Mouse (Mus musculus): ENCODE results near the gene Gtf3a. TPM values are rescaled to one million over a fixed set of nuclear protein-coding genes. Genes with fewer than 3 reads are reported as not detected.

Gtf3a gene
- polyA plus RNA-seq, 1 experiment from 2014 or later, result 99.7 TPM

DNA sequence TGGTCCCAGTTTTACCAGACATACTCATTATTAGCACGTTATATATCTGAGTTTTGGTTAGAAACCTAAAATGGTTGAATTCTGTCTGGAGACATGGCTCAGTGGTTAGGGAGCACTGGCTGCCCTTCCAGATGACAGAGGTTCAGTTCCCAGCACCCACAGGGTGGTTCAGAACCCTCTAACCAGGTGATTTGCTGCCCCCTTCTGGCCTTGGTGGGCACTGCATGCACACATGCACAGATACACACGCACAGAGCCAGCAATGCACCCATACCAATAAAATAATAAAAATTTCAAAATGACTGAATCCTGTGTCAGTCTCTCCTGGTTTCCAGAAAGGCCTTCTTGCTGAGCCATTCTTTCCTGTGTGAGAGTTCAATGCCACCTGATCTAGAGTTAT, 3.9 kb upstream of the Gtf3a start:
- 92% methylated on average over 2 of the region's 2 CpGs for WGBS
- ATAC-seq (no peak), DNase-seq (ENCODE audit: low spot score) (no peak)
- peaks cover 5% of the 10 kb centered on the region; the same call in 1 of the 2 replicates for H3K4me1 ChIP-seq (ENCODE audit: control insufficient read depth, insufficient read depth, low read length)
- H3K4me2 ChIP-seq (ENCODE audit: low read length), result no peak overlapping the region
- H3K27ac ChIP-seq (ENCODE audit: low read depth, low read length), result no peak overlapping the region
- H3K4me3 ChIP-seq (ENCODE audit: low read depth, low read length), result no peak overlapping the region
- no peak overlapping the region for H3K9ac ChIP-seq (ENCODE audit: low read length)
- no peaks in the 10 kb centered on the region for H3K27me3 ChIP-seq (replicated peaks; ENCODE audit: control insufficient read depth, insufficient read depth, low read length)
- no peaks in the 10 kb centered on the region for H3K36me3 ChIP-seq (ENCODE audit: control insufficient read depth, insufficient read depth, low read length)
- no peaks in the 10 kb centered on the region for H3K9me3 ChIP-seq (replicated peaks; ENCODE audit: control insufficient read depth, low read length)

DNA sequence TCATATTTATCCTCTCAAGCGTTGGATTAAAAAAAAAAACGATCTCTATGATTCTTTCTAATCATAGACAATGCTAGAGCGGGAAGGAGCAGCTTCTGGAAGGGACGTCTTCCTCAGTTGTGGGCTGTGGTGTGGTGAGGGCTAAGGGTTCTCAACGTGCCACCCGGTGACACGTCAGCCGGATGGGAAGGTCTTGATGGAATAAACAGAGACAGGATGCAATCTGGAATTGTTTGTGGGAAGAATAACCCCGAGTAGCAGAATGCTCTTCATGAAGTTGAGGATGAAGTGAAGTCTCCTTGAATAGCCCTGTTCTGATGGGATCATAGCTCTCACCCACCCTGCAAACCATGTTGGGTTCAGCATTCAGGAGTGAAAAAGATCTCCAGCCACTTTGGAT, 1.8 kb upstream of the Gtf3a start:
- no peak overlapping the region for H3K4me2 ChIP-seq (ENCODE audit: low read length)
- ATAC-seq (no peak), DNase-seq (ENCODE audit: low spot score) (no peak)
- H3K4me3 ChIP-seq (ENCODE audit: low read depth, low read length), result no peak overlapping the region
- peaks cover 13% of the 10 kb centered on the region for H3K36me3 ChIP-seq (ENCODE audit: control insufficient read depth, insufficient read depth, low read length)
- H3K27ac ChIP-seq (ENCODE audit: low read depth, low read length), result no peak overlapping the region
- no peaks in the 10 kb centered on the region for H3K9me3 ChIP-seq (replicated peaks; ENCODE audit: control insufficient read depth, low read length)
- no peak overlapping the region for H3K9ac ChIP-seq (ENCODE audit: low read length)
- H3K27me3 ChIP-seq (replicated peaks; ENCODE audit: control insufficient read depth, insufficient read depth, low read length), result no peaks in the 10 kb centered on the region
- H3K4me1 ChIP-seq (ENCODE audit: control insufficient read depth, insufficient read depth, low read length), result peaks cover 6% of the 10 kb centered on the region; the same call in 1 of the 2 replicates
- 92% methylated on average over 9 of the region's 9 CpGs for WGBS

DNA sequence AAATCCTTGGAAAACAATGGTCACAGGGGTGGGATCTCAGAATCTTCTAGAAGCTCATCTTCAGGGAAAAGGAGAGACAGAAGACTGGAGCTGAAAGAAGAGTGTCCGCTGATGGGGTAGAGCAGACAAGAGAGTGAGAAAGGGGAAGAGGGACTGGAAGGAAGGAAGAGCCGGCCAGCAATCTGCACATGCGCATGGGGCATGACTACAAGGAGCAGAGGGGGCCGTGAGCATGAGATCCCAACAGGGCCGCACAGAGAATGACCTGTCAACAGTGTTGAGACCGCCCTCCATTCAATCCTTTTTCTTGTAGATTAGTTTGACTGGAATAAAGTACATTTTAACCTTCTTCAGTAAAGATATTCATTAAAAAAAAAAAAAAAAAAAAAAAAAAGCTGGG, 960 bp upstream of the Gtf3a start:
- Histone ChIP-seq H3K4me3 (ENCODE audit: low read depth, low read length) (no peak overlapping the region), H3K9ac (ENCODE audit: low read length) (no peak overlapping the region), H3K4me2 (ENCODE audit: low read length) (no peak overlapping the region), H3K9me3 (replicated peaks; ENCODE audit: control insufficient read depth, low read length) (no peaks in the 10 kb centered on the region), H3K27me3 (replicated peaks; ENCODE audit: control insufficient read depth, insufficient read depth, low read length) (no peaks in the 10 kb centered on the region), H3K4me1 (ENCODE audit: control insufficient read depth, insufficient read depth, low read length) (peaks cover 6% of the 10 kb centered on the region; the same call in 1 of the 2 replicates), H3K27ac (ENCODE audit: low read depth, low read length) (no peak overlapping the region), H3K36me3 (ENCODE audit: control insufficient read depth, insufficient read depth, low read length) (peaks cover 21% of the 10 kb centered on the region)
- ATAC-seq (no peak), DNase-seq (ENCODE audit: low spot score) (no peak)
- 97% methylated on average over 6 of the region's 6 CpGs for WGBS

DNA sequence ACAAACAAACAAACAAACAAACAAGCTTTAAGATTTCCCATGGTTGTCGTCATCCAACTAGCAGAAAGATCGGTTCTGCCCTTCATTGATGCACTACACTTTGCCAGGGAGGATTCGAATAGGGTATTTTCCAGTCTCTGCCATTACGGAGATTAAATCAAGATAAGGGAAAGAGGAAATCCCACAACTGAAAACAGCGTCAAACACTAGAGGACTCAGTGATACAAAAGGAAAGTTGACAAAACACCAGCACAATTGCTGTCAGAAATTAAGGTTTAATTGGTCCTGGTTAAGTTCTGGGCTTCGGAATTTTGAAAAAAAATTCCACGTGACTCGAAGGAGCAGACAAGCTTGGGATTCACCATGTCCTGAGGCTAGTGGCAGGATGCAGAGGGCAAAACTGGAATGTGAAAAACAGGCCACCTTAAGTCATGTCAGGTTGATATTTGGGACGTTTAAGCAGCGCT, 383 bp upstream of the Gtf3a start:
- peaks cover 27% of the 10 kb centered on the region for H3K36me3 ChIP-seq (ENCODE audit: control insufficient read depth, insufficient read depth, low read length)
- H3K4me1 ChIP-seq (ENCODE audit: control insufficient read depth, insufficient read depth, low read length), result peaks cover 6% of the 10 kb centered on the region; the same call in 1 of the 2 replicates
- peak overlapping the region; percentile 75 for H3K4me3 ChIP-seq (ENCODE audit: low read depth, low read length)
- peak overlapping the region; percentile 94 for H3K4me2 ChIP-seq (ENCODE audit: low read length)
- H3K27ac ChIP-seq (ENCODE audit: low read depth, low read length), result no peak overlapping the region
- H3K9me3 ChIP-seq (replicated peaks; ENCODE audit: control insufficient read depth, low read length), result no peaks in the 10 kb centered on the region
- no peaks in the 10 kb centered on the region for H3K27me3 ChIP-seq (replicated peaks; ENCODE audit: control insufficient read depth, insufficient read depth, low read length)
- ATAC-seq (peak; percentile 9; the same call in 1 of the 2 replicates), DNase-seq (ENCODE audit: low spot score) (no peak)
- WGBS, result 25% methylated on average over 10 of the region's 10 CpGs
- peak overlapping the region; percentile 91 for H3K9ac ChIP-seq (ENCODE audit: low read length)

DNA sequence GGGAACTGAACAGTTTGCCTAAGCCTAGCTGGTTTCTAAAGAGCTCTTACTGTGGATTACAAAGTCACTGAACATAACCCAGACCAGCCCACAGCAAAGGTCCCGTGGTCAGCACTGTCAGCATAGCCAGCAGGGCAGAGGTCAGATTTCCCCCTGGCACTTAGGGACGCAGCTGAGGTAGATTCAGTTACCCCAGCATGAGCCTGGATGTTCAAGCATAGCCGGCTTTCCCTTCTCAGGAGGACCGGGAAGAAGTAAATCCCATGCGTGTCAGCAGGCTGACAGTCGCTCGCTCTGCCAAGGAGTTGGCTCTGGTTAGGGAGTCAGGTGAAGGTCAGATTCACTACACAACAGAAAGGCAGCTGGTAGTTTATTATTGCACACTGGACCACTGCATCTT, 6.1 kb downstream of the Gtf3a start:
- Histone ChIP-seq H3K9me3 (replicated peaks; ENCODE audit: control insufficient read depth, low read length) (no peaks in the 10 kb centered on the region), H3K4me3 (ENCODE audit: low read depth, low read length) (no peak overlapping the region), H3K9ac (ENCODE audit: low read length) (no peak overlapping the region), H3K4me2 (ENCODE audit: low read length) (no peak overlapping the region), H3K4me1 (ENCODE audit: control insufficient read depth, insufficient read depth, low read length) (peaks cover 2% of the 10 kb centered on the region; the same call in 1 of the 2 replicates), H3K36me3 (ENCODE audit: control insufficient read depth, insufficient read depth, low read length) (peaks cover 87% of the 10 kb centered on the region), H3K27me3 (replicated peaks; ENCODE audit: control insufficient read depth, insufficient read depth, low read length) (no peaks in the 10 kb centered on the region), H3K27ac (ENCODE audit: low read depth, low read length) (no peak overlapping the region)
- no peak for ATAC-seq
- WGBS, result 95% methylated on average over 7 of the region's 7 CpGs
- DNase-seq (ENCODE audit: low spot score), result no peak

DNA sequence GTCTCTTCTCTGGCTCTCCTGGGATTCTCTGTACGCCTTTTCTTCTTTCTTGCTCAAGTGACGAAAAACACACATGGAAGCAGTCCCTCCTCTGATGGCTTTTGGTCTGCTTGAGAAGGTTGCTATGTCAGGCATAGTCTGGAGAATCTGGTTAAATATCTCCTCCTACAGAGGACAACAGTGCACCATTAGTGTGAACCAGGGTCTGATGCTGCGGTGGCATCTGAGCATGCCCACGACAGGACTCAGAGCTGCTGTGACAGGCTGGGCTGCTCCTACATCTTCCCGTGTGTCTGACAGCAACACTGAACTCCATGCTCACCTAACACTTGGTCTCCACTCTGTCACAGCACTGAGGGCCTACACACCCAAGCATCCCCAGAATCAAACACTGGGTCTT, 7.2 kb downstream of the Gtf3a start:
- no peaks in the 10 kb centered on the region for H3K9me3 ChIP-seq (replicated peaks; ENCODE audit: control insufficient read depth, low read length)
- H3K27me3 ChIP-seq (replicated peaks; ENCODE audit: control insufficient read depth, insufficient read depth, low read length), result no peaks in the 10 kb centered on the region
- WGBS, result 94% methylated on average over 5 of the region's 5 CpGs
- DNase-seq (ENCODE audit: low spot score) (no peak), ATAC-seq (no peak)
- no peak overlapping the region for H3K4me2 ChIP-seq (ENCODE audit: low read length)
- peaks cover 88% of the 10 kb centered on the region for H3K36me3 ChIP-seq (ENCODE audit: control insufficient read depth, insufficient read depth, low read length)
- H3K4me1 ChIP-seq (ENCODE audit: control insufficient read depth, insufficient read depth, low read length), result no peaks in the 10 kb centered on the region
- H3K27ac ChIP-seq (ENCODE audit: low read depth, low read length), result no peak overlapping the region
- no peak overlapping the region for H3K9ac ChIP-seq (ENCODE audit: low read length)
- H3K4me3 ChIP-seq (ENCODE audit: low read depth, low read length), result no peak overlapping the region

DNA sequence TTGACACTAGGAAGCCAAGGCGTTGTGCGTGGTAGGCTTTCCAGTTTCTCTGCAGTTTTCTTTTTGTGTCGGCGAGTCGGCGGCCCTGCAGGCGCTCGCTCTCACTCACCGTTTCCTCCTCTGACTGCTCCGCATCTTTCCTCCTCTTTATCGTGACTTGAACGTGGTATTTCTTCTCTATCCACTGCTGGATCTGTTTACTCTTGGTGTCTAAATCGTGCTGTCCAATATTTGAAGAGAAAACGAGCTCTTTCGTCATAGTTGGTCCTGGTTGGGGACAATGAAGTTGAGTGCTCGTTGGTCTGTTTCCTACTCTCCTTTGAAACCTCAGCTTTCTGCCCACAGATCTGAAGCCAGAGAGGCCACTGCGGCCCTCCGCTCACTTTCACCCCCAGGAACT, 8.2 kb downstream of the Gtf3a start:
- H3K27me3 ChIP-seq (replicated peaks; ENCODE audit: control insufficient read depth, insufficient read depth, low read length), result no peaks in the 10 kb centered on the region
- WGBS, result 90% methylated on average over 18 of the region's 18 CpGs
- DNase-seq (ENCODE audit: low spot score) (no peak), ATAC-seq (no peak)
- H3K4me1 ChIP-seq (ENCODE audit: control insufficient read depth, insufficient read depth, low read length), result no peaks in the 10 kb centered on the region
- H3K27ac ChIP-seq (ENCODE audit: low read depth, low read length), result no peak overlapping the region
- H3K9me3 ChIP-seq (replicated peaks; ENCODE audit: control insufficient read depth, low read length), result no peaks in the 10 kb centered on the region
- H3K36me3 ChIP-seq (ENCODE audit: control insufficient read depth, insufficient read depth, low read length), result peaks cover 77% of the 10 kb centered on the region
- no peak overlapping the region for H3K4me2 ChIP-seq (ENCODE audit: low read length)
- H3K9ac ChIP-seq (ENCODE audit: low read length), result no peak overlapping the region
- no peak overlapping the region for H3K4me3 ChIP-seq (ENCODE audit: low read depth, low read length)

DNA sequence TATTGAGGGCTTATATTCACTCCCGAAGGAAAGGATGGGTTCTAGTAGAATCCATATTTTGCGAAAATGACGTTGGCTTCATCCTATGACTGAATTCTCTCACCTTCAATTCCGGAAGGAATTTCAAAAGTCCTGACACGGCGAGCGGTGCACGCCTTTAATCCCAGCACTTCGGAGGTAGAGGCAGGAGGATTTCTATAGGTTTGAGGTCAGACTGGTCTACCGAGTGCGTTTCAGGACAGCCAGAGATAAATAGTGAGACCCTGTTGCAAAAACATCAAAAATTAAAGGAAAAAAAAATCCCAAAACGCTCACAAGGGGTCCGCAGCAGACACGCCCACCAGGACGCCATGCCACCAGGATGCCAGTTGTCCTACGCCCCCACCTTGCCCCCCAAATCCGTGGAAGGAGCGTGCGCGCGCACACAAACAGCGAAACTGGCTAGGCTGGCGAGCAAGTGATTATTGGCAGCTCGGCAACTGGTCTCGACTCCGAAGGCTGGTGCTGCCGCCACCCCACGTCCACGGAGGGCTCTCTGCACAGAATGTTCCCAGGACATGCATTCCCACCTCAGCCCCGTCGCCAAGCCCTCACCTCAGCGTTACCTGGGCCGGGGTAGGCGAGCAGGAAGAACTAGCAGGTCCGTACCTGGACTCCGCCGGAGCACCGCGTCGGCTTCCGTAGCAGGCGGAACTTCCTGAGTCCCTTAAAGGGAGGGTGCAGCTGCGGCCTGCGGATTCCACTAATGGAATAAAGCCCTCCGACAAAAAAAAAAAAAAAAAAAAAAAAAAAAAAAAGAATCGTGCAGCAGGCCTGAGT, 14.9 kb downstream of the Gtf3a start, which contains the start of gene Mtif3:
TSS of gene Mtif3 (minus strand) at position 683 of the 819 bp plus-strand sequence.
- Histone ChIP-seq H3K9me3 (replicated peaks; ENCODE audit: control insufficient read depth, low read length) (no peaks in the 10 kb centered on the region), H3K27me3 (replicated peaks; ENCODE audit: control insufficient read depth, insufficient read depth, low read length) (no peaks in the 10 kb centered on the region), H3K4me1 (ENCODE audit: control insufficient read depth, insufficient read depth, low read length) (peaks cover 4% of the 10 kb centered on the region), H3K27ac (ENCODE audit: low read depth, low read length) (no peak within 1 kb of the TSS), H3K36me3 (ENCODE audit: control insufficient read depth, insufficient read depth, low read length) (peaks cover 15% of the 10 kb centered on the region), H3K9ac (ENCODE audit: low read length) (peak within 1 kb of the TSS; percentile 85), H3K4me2 (ENCODE audit: low read length) (peak within 1 kb of the TSS; percentile 74), H3K4me3 (ENCODE audit: low read depth, low read length) (peak within 1 kb of the TSS; percentile 83)
- DNase-seq (ENCODE audit: low spot score) (peak; percentile 95), ATAC-seq (peak; percentile 91)
- WGBS, result 2% methylated on average over 46 of the region's 46 CpGs

DNA sequence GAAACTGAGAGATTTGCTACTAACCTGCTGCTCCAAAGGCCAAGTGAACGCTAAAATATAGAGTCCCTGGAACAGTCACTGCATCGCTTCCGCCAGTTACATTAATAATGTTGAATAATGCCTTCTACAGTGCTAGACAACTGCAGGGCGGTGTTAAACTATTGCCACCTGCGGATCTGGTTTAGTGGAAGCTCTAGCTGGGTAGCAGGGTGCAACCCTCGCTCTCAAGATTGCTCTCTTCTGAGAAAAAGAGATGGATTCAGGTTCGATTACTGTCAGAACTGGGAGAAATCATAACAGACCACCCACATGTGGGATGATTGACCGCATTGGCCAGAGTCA, 15.5 kb downstream of the Gtf3a start:
- 55% methylated on average over 8 of the region's 8 CpGs for WGBS
- ATAC-seq, result peak; percentile 38
- Histone ChIP-seq H3K4me2 (ENCODE audit: low read length) (peak overlapping the region; percentile 74), H3K27ac (ENCODE audit: low read depth, low read length) (no peak overlapping the region), H3K4me1 (ENCODE audit: control insufficient read depth, insufficient read depth, low read length) (peaks cover 4% of the 10 kb centered on the region), H3K27me3 (replicated peaks; ENCODE audit: control insufficient read depth, insufficient read depth, low read length) (no peaks in the 10 kb centered on the region), H3K9ac (ENCODE audit: low read length) (peak overlapping the region; percentile 85; the same call in 1 of the 2 replicates), H3K36me3 (ENCODE audit: control insufficient read depth, insufficient read depth, low read length) (peaks cover 10% of the 10 kb centered on the region), H3K4me3 (ENCODE audit: low read depth, low read length) (peak overlapping the region; percentile 83), H3K9me3 (replicated peaks; ENCODE audit: control insufficient read depth, low read length) (no peaks in the 10 kb centered on the region)
- no peak for DNase-seq (ENCODE audit: low spot score)
